Mouse (Mus musculus) stomach, postnatal 0 days (tissue): Measurements from ENCODE around the gene Tspan8. TPM values are rescaled to one million over a fixed set of nuclear protein-coding genes. Genes with fewer than 3 reads are reported as not detected.

Experiments
- ATAC-seq: fragments of 200-750 bp; cut with Nextera tagmentation; 2 replicates; pipeline ENCODE4 v1.8.0; 2017; ENCODE audit not compliant: low FRiP score, low TSS enrichment
- DNase-seq: peaks from one replicate; pipeline ENCODE4 v3.0.0-alpha.2; 2016; ENCODE audit warnings: low spot score
- H3K27ac ChIP-seq: fragments of 300-500 bp; sonication (generic); replicated peaks from 2 replicates; pipeline ENCODE4 v1.5.1; 2014; ENCODE audit warnings: mild to moderate bottlenecking, control low read depth
- H3K27me3 ChIP-seq: fragments of 300-500 bp; sonication (generic); 2 replicates; pipeline ENCODE4 v1.6.1; 2014; ENCODE audit warnings: low read length; ENCODE audit not compliant: control insufficient read depth, insufficient read depth
- H3K36me3 ChIP-seq: fragments of 300-500 bp; sonication (generic); 2 replicates; pipeline ENCODE4 v1.6.1; 2014; ENCODE audit warnings: low read length, mixed read lengths; ENCODE audit not compliant: control insufficient read depth, insufficient read depth
- H3K4me1 ChIP-seq: fragments of 300-500 bp; sonication (generic); replicated peaks from 2 replicates; pipeline ENCODE4 v1.6.1; 2014; ENCODE audit warnings: antibody characterized with exemption; ENCODE audit not compliant: control insufficient read depth, insufficient read depth
- H3K4me2 ChIP-seq: fragments of 300-500 bp; sonication (generic); replicated peaks from 2 replicates; pipeline ENCODE4 v1.6.1; 2014; ENCODE audit warnings: low read depth, mild to moderate bottlenecking, control low read depth, moderate library complexity
- H3K4me3 ChIP-seq: fragments of 300-500 bp; sonication (generic); 2 replicates; pipeline ENCODE4 v1.5.1; 2014; ENCODE audit warnings: low read depth, low read length, control low read depth
- H3K9ac ChIP-seq: fragments of 300-500 bp; sonication (generic); 2 replicates; pipeline ENCODE4 v1.6.1; 2014; ENCODE audit warnings: mild to moderate bottlenecking, low read length, control low read depth, mixed read lengths
- H3K9me3 ChIP-seq: fragments of 300-500 bp; sonication (generic); 2 replicates; pipeline ENCODE4 v1.6.1; 2016; ENCODE audit warnings: low read length; ENCODE audit not compliant: control insufficient read depth
- CTCF ChIP-seq: IDR thresholded peaks from 2 replicates; pipeline ENCODE4 v1.5.1; 2016; ENCODE audit warnings: antibody characterized with exemption, low read depth, mild to moderate bottlenecking, moderate library complexity
- EP300 ChIP-seq: optimal IDR thresholded peaks from 2 replicates; pipeline ENCODE3; 2016; ENCODE audit warnings: antibody characterized with exemption
- WGBS: fragments of 180-500 bp; shearing (Covaris S2); extraction: QIAGEN DNeasy Blood & Tissue Kit; methylation state at CpG from one replicate; pipeline ENCODE4 v1.1.7; 2014; 5-methylcytosine and 5-hydroxymethylcytosine counted together
- polyA plus RNA-seq: library from polyadenylated mRNA; unstranded; fragments of >200 nt; fragmentation: Nextera tagmentation; extraction: Ambion mirVana; gene quantifications from 2 replicates; pipeline ENCODE4 v1.2.1, GENCODE M21; 2015

Tspan8 gene
- polyA plus RNA-seq, 1 experiment from 2014 or later = 250 TPM

DNA sequence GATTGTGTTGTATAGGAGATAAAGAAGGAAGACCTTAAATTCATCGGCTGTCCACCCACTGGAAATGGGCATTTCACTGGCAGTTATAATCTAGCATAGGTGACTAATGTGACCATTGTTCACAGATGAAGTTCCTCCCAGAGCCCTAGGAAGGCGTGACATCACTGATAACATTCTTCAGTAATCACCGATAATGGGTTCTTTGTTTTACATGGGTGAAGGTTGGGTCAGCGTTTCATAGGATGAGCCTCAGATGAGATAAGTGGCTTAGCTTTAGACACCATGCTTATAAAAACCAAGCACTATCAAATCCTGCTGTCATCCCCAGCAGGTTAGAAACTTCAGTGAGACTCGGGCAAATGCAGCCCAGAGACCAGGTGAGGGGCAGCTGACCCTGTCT is 77.4 kb downstream of the Tspan8 start:
- Histone ChIP-seq H3K36me3 (no peaks in the 10 kb centered on the region), H3K9ac (no peak overlapping the region), H3K27ac (no peak overlapping the region), H3K4me3 (no peak overlapping the region), H3K27me3 (no peaks in the 10 kb centered on the region), H3K4me2 (no peak overlapping the region), H3K9me3 (no peaks in the 10 kb centered on the region), H3K4me1 (no peaks in the 10 kb centered on the region)
- no peak for DNase-seq
- no peak for ATAC-seq
- 55% methylated on average over 5 of the region's 5 CpGs for WGBS
- TF ChIP-seq EP300 = no peak
- TF ChIP-seq CTCF = no peak

DNA sequence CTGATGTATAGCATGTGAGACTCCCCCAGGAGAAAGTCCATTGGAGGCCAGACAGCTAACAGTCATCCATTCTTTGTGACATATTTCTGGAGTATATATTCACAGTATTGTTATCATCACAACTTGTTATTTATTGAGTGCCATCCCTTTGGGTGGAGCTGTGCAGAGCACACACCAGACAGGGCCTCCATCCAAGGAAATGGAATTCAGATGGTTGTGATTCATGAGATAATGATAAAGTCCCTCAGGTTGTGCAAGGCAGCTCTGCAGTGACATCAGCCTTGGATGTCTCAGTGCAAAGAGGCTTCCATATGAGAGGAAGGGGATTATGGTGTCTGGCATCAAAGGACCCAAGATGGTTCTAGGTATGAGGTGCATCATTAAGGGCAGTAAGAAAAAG is 80.1 kb downstream of the Tspan8 start:
- ATAC-seq (no peak; the same call in 1 of the 2 replicates), DNase-seq (no peak)
- Histone ChIP-seq H3K27me3 (no peaks in the 10 kb centered on the region), H3K36me3 (no peaks in the 10 kb centered on the region), H3K27ac (no peak overlapping the region), H3K4me1 (no peaks in the 10 kb centered on the region), H3K9me3 (no peaks in the 10 kb centered on the region), H3K4me3 (no peak overlapping the region), H3K4me2 (no peak overlapping the region), H3K9ac (no peak overlapping the region)
- TF ChIP-seq CTCF = no peak
- TF ChIP-seq EP300 = no peak

DNA sequence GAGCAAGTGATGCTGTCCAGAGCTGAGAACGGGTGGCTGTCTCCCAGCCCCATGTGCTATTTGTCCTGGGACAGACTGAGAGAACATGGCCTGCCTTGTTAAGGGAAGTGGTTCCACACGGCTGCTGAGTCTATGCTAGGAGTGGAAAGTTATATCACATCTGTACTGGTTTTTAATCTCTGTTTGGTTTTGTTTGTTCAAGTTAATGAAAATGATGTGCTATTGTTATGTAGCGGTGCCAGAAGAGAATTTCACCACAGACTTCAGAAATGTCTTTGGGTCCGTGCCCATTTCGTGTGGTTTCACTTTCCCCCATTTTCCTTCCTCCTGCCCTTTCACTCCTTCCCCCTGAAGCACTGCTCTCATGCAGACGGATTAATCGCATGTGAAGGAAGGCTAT is 80.6 kb downstream of the Tspan8 start:
- DNase-seq = no peak

More for the DNA sequence above, 80.6 kb downstream of the Tspan8 start:
- TF ChIP-seq EP300 (no peak), CTCF (no peak)
- Histone ChIP-seq H3K4me1 (no peaks in the 10 kb centered on the region), H3K9ac (no peak overlapping the region), H3K9me3 (no peaks in the 10 kb centered on the region), H3K36me3 (no peaks in the 10 kb centered on the region), H3K4me3 (no peak overlapping the region), H3K27me3 (no peaks in the 10 kb centered on the region), H3K27ac (no peak overlapping the region), H3K4me2 (no peak overlapping the region)
- ATAC-seq = no peak; the same call in 1 of the 2 replicates
- WGBS = 44% methylated on average over 7 of the region's 7 CpGs

Other genes starting within 250 kb of the Tspan8 start
- gene A930009A15Rik, start 246.8 kb upstream of the Tspan8 start, polyA plus RNA-seq = not detected in 2 replicates
- 2.4 and 2.9 TPM in 2 replicates for gene Lgr5, start 229.1 kb upstream of the Tspan8 start, polyA plus RNA-seq
- gene Ptprr, start 201.4 kb downstream of the Tspan8 start, polyA plus RNA-seq = 7.9 and 8.4 TPM in 2 replicates